Mouse (Mus musculus) MEL (cell line): Measurements from ENCODE around the gene Slco4a1.

ENCODE experiments used
- CTCF ChIP-seq, 3 experiments: IDR thresholded peaks in 2 of 3; conservative IDR thresholded peaks in 1 of 3; 2 replicates each; pipeline ENCODE4 v1.5.1; 2011 to 2012; ENCODE audit warnings: low read length in 3 of 3, low read depth in 2 of 3, mild to moderate bottlenecking in 2 of 3, improper control_type of control experiment in 1 of 3, inconsistent platforms in 1 of 3, mixed read lengths in 1 of 3, moderate library complexity in 1 of 3; ENCODE audit not compliant: control insufficient read depth in 1 of 3, insufficient read depth in 1 of 3, poor library complexity in 1 of 3, severe bottlenecking in 1 of 3
- ELF1 ChIP-seq: IDR thresholded peaks from 2 replicates; pipeline ENCODE4 v1.6.1; 2014; ENCODE audit warnings: low read depth, mild to moderate bottlenecking, inconsistent platforms, low read length, improper control_type of control experiment, moderate library complexity
- MEF2A ChIP-seq: IDR thresholded peaks from 2 replicates; pipeline ENCODE4 v1.6.1; 2014; ENCODE audit warnings: low read depth, mild to moderate bottlenecking, inconsistent platforms, low read length, improper control_type of control experiment; ENCODE audit not compliant: poor library complexity, insufficient replicate concordance, severe bottlenecking; ENCODE audit errors: extremely low read depth
- POLR2A ChIP-seq, 2 experiments: IDR thresholded peaks; 2 replicates each; pipeline ENCODE4 v1.6.1; 2011 to 2012; ENCODE audit warnings: low read length in 2 of 2, mild to moderate bottlenecking in 2 of 2, control low read depth in 1 of 2, improper control_type of control experiment in 1 of 2, low read depth in 1 of 2, moderate library complexity in 1 of 2; ENCODE audit not compliant: control insufficient read depth in 1 of 2, insufficient read depth in 1 of 2, poor library complexity in 1 of 2
- TAL1 ChIP-seq: IDR thresholded peaks from 2 replicates; pipeline ENCODE4 v1.6.1; 2012; ENCODE audit warnings: mild to moderate bottlenecking, inconsistent platforms, low read length, moderate library complexity, mixed read lengths
- USF2 ChIP-seq, 2 experiments: IDR thresholded peaks; 2 replicates each; pipeline ENCODE4 v1.6.1; 2011 to 2012; ENCODE audit warnings: improper control_type of control experiment in 2 of 2, low read length in 2 of 2, borderline replicate concordance in 1 of 2, inconsistent platforms in 1 of 2, low read depth in 1 of 2, mild to moderate bottlenecking in 1 of 2; ENCODE audit not compliant: insufficient read depth in 1 of 2

GRCm38 (mm10) chr2:180442061-180442460, 14.0 kb upstream of the Slco4a1 start:
- no peak for TF ChIP-seq CTCF (IDR thresholded peaks at IDR 0.05 in 2 of 3, conservative IDR thresholded peaks at IDR 0.05 in 1 of 3; ENCODE audit: control insufficient read depth in 1 of 3, insufficient read depth in 1 of 3, low read depth in 2 of 3, low read length in 3 of 3, poor library complexity in 1 of 3, severe bottlenecking in 1 of 3)
- no peak for TF ChIP-seq ELF1
- TF ChIP-seq POLR2A (IDR thresholded peaks at IDR 0.05; ENCODE audit: control insufficient read depth in 1 of 2, insufficient read depth in 1 of 2, low read depth in 1 of 2, low read length in 2 of 2, poor library complexity in 1 of 2), result no peak
- no peak for TF ChIP-seq MEF2A
- TF ChIP-seq TAL1, result no peak
- no peak for TF ChIP-seq USF2 (IDR thresholded peaks at IDR 0.05; ENCODE audit: borderline replicate concordance in 1 of 2, insufficient read depth in 1 of 2, low read depth in 1 of 2, low read length in 2 of 2)
